Mouse (Mus musculus) lung, postnatal 0 days (tissue): Measurements from ENCODE around the gene Slc4a8.

Experiments
- CTCF ChIP-seq: IDR thresholded peaks from 2 replicates; pipeline ENCODE4 v1.5.1; 2016; ENCODE audit warnings: antibody characterized with exemption, mild to moderate bottlenecking
- EP300 ChIP-seq: IDR thresholded peaks from 2 replicates; pipeline ENCODE4 v1.6.1; 2016; ENCODE audit warnings: antibody characterized with exemption, mild to moderate bottlenecking, control low read depth

DNA sequence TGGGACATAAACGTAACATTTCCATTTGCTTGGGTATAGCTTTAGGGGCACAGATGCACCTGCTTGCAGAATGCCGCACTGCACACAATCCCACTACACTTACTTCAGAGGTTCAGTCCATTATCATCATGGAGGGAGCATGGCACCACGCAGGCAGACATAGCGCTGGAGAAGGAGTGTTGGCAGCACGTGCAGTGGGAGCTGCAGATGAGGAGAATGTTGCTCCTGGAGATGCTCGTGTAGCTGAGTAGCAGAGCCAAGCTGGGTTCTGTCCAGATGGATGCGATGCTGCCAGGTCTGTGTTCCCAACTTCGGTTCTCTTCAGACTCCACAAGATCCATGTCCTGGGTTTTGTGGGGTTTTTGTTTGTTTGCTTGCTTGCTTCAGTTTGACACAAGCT lies 64.5 kb downstream of the Slc4a8 start:
- TF ChIP-seq CTCF (no peak), EP300 (no peak)
